Mouse (Mus musculus) heart, postnatal 0 days (tissue): ENCODE results near the gene Scg5. TPM values are rescaled to one million over a fixed set of nuclear protein-coding genes. Genes with fewer than 3 reads are reported as not detected.

Source experiments
- ATAC-seq: fragments of 200-750 bp; cut with Nextera tagmentation; 2 replicates; pipeline ENCODE4 v1.8.0; 2017; ENCODE audit warnings: low read depth, moderate number of reproducible peaks, moderate library complexity; ENCODE audit not compliant: insufficient read depth
- DNase-seq: peaks from one replicate; pipeline ENCODE4 v3.0.0-alpha.2; 2016; ENCODE audit warnings: low spot score
- H3K27ac ChIP-seq: fragments of 300-500 bp; sonication (generic); 2 replicates; pipeline ENCODE4 v1.5.1; 2014; ENCODE audit warnings: low read depth, mild to moderate bottlenecking
- H3K27me3 ChIP-seq: fragments of 300-500 bp; sonication (generic); 2 replicates; pipeline ENCODE4 v1.6.1; 2014; ENCODE audit warnings: low read length, mixed read lengths; ENCODE audit not compliant: control insufficient read depth, insufficient read depth
- H3K36me3 ChIP-seq: fragments of 300-500 bp; sonication (generic); replicated peaks from 2 replicates; pipeline ENCODE4 v1.6.1; 2014; ENCODE audit warnings: low read length, mixed read lengths; ENCODE audit not compliant: control insufficient read depth, insufficient read depth
- H3K4me1 ChIP-seq: fragments of 300-500 bp; sonication (generic); 2 replicates; pipeline ENCODE4 v1.6.1; 2014; ENCODE audit warnings: antibody characterized with exemption; ENCODE audit not compliant: control insufficient read depth, insufficient read depth
- H3K4me2 ChIP-seq: fragments of 300-500 bp; sonication (generic); 2 replicates; pipeline ENCODE4 v1.6.1; 2014; ENCODE audit warnings: low read depth, mild to moderate bottlenecking, low read length, moderate library complexity
- H3K4me3 ChIP-seq: fragments of 300-500 bp; sonication (generic); 2 replicates; pipeline ENCODE4 v1.5.1; 2014; ENCODE audit warnings: low read depth, low read length
- H3K9ac ChIP-seq: fragments of 300-500 bp; sonication (generic); replicated peaks from 2 replicates; pipeline ENCODE4 v1.6.1; 2014; ENCODE audit warnings: low read depth, low read length, mixed read lengths
- H3K9me3 ChIP-seq: fragments of 300-500 bp; sonication (generic); replicated peaks from 2 replicates; pipeline ENCODE4 v1.6.1; 2016; ENCODE audit warnings: low read length; ENCODE audit not compliant: control insufficient read depth
- CTCF ChIP-seq: IDR thresholded peaks from 2 replicates; pipeline ENCODE4 v1.5.1; 2016; ENCODE audit warnings: antibody characterized with exemption, control low read depth, low read depth
- EP300 ChIP-seq: IDR thresholded peaks from 2 replicates; pipeline ENCODE4 v1.6.1; 2016; ENCODE audit warnings: antibody characterized with exemption, low read depth
- WGBS: fragments of 180-500 bp; shearing (Covaris S2); extraction: QIAGEN DNeasy Blood & Tissue Kit; methylation state at CpG from one replicate; pipeline ENCODE4 v1.1.7; 2014; 5-methylcytosine and 5-hydroxymethylcytosine counted together
- polyA plus RNA-seq: library from polyadenylated mRNA; unstranded; fragments of >200 nt; fragmentation: Nextera tagmentation; extraction: Ambion mirVana; gene quantifications from 2 replicates; pipeline ENCODE4 v1.2.1, GENCODE M21; 2015
- total RNA-seq: library from RNA; depleted of rRNA; stranded (reverse); fragments of >200 nt; gene quantifications from 2 replicates; pipeline ENCODE4 v1.2.3, GENCODE M21; 2014; ENCODE audit warnings: low replicate concordance

Gene Scg5
- total and polyA plus RNA-seq, 2 experiments from 2014 or later = 1.1 to 5.0 TPM

DNA sequence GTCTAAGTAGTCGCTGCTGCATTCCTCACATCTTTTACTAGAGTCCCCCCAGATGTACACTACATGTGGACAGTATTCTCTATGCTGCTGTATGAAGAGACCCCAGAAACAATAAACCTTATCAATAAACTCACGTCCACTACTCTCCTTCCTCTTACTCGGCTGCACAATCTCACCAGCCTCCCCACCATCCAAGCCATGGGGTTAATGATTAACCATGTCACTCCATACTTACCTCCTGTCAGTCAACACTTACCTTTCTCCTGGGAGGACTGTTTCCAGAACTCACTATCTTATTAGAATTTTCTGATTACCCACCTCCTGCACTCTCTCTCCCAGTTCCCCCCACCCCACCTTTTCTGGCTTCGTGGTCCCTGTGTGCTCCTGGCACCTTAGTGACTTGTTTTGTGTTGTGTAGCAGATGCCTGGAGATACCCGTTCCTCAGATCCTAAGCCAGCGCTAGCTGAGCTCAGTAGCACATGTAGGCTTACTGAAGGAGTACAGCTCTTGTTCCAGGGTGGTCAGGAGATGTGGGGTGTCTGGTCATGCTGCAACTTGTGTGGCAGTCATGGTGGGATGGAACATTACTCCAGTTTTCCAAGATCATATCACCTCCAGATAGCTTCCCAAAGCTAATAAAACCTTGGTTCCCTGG lies 54.6 kb downstream of the Scg5 start:
- ATAC-seq (no peak), DNase-seq (no peak)
- H3K9me3 ChIP-seq = no peaks in the 10 kb centered on the region
- H3K36me3 ChIP-seq = no peaks in the 10 kb centered on the region
- no peak overlapping the region for H3K9ac ChIP-seq
- no peak overlapping the region for H3K4me2 ChIP-seq
- H3K27ac ChIP-seq = no peak overlapping the region
- no peaks in the 10 kb centered on the region for H3K27me3 ChIP-seq
- 55% methylated on average over 6 of the region's 6 CpGs for WGBS
- no peak overlapping the region for H3K4me3 ChIP-seq
- no peaks in the 10 kb centered on the region for H3K4me1 ChIP-seq
- TF ChIP-seq EP300 (no peak), CTCF (no peak)

DNA sequence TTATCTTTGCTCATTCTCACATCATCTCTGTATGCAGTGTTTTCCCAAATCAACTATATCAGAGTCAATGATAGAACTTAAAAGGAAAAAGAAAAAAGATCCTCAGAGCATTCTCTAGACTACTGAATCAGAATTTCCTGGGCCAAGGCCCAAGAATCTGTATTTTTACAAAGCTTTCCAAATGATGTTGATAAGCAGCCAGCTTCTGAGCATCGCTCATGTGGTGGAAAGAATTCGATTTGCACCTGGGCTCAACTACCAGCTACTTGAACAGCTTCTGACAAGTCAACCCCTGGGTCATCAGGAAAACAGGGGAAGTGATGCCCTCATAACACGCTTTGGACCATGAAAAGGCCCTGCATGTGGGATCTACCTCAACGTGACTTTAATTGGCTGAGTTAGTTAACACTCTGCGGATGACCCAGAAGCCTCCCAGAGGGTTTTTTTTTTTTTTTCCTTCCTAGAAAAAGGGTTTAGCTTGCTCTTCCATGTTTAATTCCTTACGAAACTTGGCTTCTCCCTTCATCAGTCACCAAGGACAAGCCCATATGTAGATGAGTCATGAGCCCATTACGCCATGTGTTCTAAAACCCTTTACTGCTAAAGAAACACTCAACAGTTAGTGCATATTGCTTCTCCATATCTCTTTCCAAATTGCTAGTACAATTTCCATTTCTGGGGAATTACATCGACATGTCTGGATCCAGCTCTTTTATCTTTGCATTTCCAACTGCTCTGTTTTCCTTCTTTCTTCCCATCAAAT lies 60.2 kb downstream of the Scg5 start:
- Histone ChIP-seq H3K4me1 (no peaks in the 10 kb centered on the region), H3K36me3 (no peaks in the 10 kb centered on the region), H3K9ac (no peak overlapping the region), H3K27ac (no peak overlapping the region), H3K27me3 (no peaks in the 10 kb centered on the region), H3K4me2 (no peak overlapping the region), H3K4me3 (no peak overlapping the region), H3K9me3 (no peaks in the 10 kb centered on the region)
- WGBS = 76% methylated on average over 8 of the region's 8 CpGs
- ATAC-seq = no peak
- DNase-seq = no peak
- TF ChIP-seq EP300 = no peak

DNA sequence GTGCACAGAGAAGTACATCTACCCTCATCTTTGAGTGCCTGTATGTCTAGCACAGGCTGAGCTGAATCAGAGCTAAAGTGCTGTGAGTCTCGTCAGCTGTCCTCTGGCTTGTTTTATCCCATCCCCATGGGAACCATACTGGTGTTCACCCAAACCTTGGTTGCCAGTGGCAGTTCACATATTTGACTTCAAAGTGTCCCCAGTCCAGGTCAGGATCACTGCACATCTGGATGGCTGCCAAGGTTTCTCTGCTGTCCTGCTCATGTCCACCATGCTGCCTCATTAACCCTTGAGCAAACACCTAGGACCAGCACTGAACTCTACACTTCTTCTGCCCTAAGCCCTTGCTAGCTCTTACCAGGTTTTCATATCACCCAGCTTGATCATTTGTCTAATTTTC lies 63.0 kb downstream of the Scg5 start:
- no peak overlapping the region for H3K4me2 ChIP-seq
- H3K9me3 ChIP-seq = no peaks in the 10 kb centered on the region
- ATAC-seq (no peak), DNase-seq (no peak)
- H3K36me3 ChIP-seq = no peaks in the 10 kb centered on the region
- WGBS = 11% methylated on average over 1 of the region's 1 CpGs
- no peak overlapping the region for H3K4me3 ChIP-seq
- no peak overlapping the region for H3K27ac ChIP-seq
- no peaks in the 10 kb centered on the region for H3K27me3 ChIP-seq
- no peaks in the 10 kb centered on the region for H3K4me1 ChIP-seq
- TF ChIP-seq EP300 = no peak
- TF ChIP-seq CTCF = no peak
- no peak overlapping the region for H3K9ac ChIP-seq

DNA sequence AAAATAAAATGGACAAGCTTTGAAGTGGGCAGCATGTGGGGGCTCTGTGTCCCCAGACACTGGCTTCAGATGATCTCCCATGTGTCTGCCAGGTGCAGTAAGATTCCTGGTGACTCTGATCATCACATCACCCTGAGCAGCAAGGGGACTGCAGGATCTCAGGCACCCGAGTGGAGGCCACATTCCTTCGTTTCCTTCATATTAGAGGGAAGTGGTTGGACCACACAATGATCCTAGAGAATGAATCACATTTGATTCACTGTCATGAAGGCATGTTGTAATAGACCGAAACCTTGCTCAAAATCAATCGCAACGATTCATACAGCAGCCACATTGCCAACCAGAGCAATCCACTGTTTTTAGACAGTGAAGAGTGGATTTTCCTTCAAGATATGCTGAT lies 64.0 kb downstream of the Scg5 start:
- TF ChIP-seq CTCF = no peak
- no peak for TF ChIP-seq EP300
- H3K27me3 ChIP-seq = peaks cover 8% of the 10 kb centered on the region
- 79% methylated on average over 5 of the region's 5 CpGs for WGBS

DNA sequence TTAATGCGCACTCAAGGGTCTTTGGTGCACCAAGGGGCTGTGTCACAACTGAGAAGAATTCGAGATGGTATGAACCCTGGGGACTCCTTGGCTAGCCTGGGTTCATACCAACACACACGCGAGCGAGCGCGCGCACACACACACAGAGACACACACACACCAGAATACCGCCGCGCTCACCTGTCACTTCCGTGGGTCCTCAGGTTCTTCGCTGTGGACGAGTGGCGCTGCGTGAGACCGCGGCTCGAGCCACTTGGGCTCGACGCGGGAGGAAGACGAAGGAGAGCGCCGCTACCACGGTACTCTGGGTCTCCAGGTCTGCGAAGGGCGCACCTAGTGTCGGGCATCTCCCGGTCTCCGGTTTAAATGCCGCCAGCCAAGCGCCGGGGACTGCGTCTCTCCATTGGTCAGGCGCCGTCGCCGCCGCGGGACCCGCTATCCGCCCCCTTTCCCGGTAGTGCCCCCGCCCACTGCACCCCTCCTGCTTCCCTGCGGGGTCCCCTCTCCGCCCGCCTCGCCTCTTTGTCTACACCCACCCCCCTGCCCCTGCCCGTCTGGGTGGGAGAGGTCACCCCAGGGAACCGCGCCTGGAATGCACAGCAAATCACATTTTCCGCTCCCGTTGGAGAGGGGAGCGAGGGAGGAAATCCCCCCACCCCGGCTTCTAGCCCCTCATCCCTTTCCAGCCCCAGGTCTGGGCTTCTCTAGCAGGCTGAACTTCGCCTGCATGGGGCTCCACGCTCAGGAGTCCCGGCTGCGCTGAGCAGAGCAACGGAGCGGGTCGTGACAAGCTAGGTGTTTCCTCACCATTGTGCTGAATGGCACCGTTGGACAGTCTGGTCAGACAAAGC lies 70.4 kb downstream of the Scg5 start, which contains the start of gene Grem1:
TSS of gene Grem1 (minus strand) at position 336 of the 851 bp plus-strand sequence.
- Histone ChIP-seq H3K27ac (no peak within 1 kb of the TSS), H3K9ac (no peak within 1 kb of the TSS), H3K9me3 (no peaks in the 10 kb centered on the region), H3K27me3 (peaks cover 60% of the 10 kb centered on the region), H3K4me3 (peak within 1 kb of the TSS; percentile 42), H3K4me2 (peak within 1 kb of the TSS; percentile 67), H3K4me1 (peaks cover 13% of the 10 kb centered on the region; the same call in 1 of the 2 replicates), H3K36me3 (no peaks in the 10 kb centered on the region)
- ATAC-seq = no peak
- WGBS = under 1% methylated on average over 51 of the region's 64 CpGs
- no peak for TF ChIP-seq CTCF
- no peak for TF ChIP-seq EP300
- DNase-seq = no peak

More for the DNA sequence above, 64.0 kb downstream of the Scg5 start:
- Histone ChIP-seq H3K9ac (no peak overlapping the region), H3K27ac (no peak overlapping the region), H3K4me1 (no peaks in the 10 kb centered on the region), H3K4me3 (no peak overlapping the region), H3K9me3 (no peaks in the 10 kb centered on the region), H3K36me3 (no peaks in the 10 kb centered on the region), H3K4me2 (no peak overlapping the region)
- no peak for ATAC-seq
- DNase-seq = no peak
